Mouse (Mus musculus) left cerebral cortex, adult 6 months (tissue): Measurements from ENCODE around the gene Axdnd1. TPM values are rescaled to one million over a fixed set of nuclear protein-coding genes. Genes with fewer than 3 reads are reported as not detected.

Source experiments
- long read RNA-seq, 2 experiments: library from polyadenylated mRNA; unstranded; transcript quantifications; one replicate each; pipeline ENCODE4 v2.0.0; 2019 to 2020
- polyA plus RNA-seq: library from polyadenylated mRNA; unstranded; fragments of <200 nt; fragmentation: Nextera tagmentation; gene quantifications from 2 replicates; pipeline ENCODE4 v1.2.3, GENCODE M21; 2021

The Axdnd1 gene
- 0.09 TPM in 1 of 2 replicates, not detected in the other for polyA plus RNA-seq
- long read RNA-seq, experiment 1: 0 reads
- long read RNA-seq, experiment 2, partial matches to known transcripts: 0 of 14 reads
- long read RNA-seq, experiment 2, other reads (novel, unspliced or antisense): 14 of 14 reads

GRCm38 (mm10) chr1:156420671-156421297 is at the start of gene Axdnd1:
Axdnd1 (minus strand) TSS chr1:156421159.

GRCm38 (mm10) chr1:156365740-156366139 is 55.2 kb downstream of the Axdnd1 start, which contains the start of gene Gm2000:
Gm2000 (plus strand) TSS chr1:156366040.

DNA sequence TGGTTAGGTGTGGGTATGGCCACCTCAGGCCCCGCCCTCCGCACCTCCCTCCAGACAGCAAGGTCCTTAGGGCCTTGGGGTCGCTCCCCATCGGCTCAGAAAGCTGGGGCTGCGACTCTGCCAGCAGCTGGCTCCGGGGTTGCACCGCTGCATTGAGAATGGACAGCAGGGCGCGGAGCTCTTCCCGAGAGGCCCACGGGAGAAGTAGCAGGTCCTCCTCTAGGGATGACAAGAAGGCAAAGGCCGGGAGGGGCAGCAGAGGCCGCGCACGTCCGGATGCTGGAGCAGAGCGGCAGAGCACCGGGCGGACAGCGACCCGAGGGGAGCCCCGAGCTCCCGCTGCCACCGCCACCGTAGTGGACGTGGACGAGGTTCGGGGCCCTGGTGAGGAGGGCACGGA is 110.3 kb downstream of the Axdnd1 start, which contains the start of gene Nphs2:
Nphs2 (plus strand) TSS at position 98 of the 400 bp plus-strand sequence.

GRCm38 (mm10) chr1:156302911-156303749 is 117.8 kb downstream of the Axdnd1 start, which contains the start of gene Tdrd5:
Tdrd5 (minus strand) TSS chr1:156303664.

Other genes with a start within 250 kb of the Axdnd1 start
- gene Fam163a, start 216.1 kb downstream of the Axdnd1 start, polyA plus RNA-seq: 5.2 and 5.7 TPM in 2 replicates
- gene Tdrd5, start 117.5 kb downstream of the Axdnd1 start, polyA plus RNA-seq: 0.25 and 0.26 TPM in 2 replicates
- 0.17 and 0.35 TPM in 2 replicates for gene Nphs2, start 110.4 kb downstream of the Axdnd1 start, polyA plus RNA-seq
- gene Gm2000, start 55.1 kb downstream of the Axdnd1 start, polyA plus RNA-seq: 726 and 1,009 TPM in 2 replicates
- gene Soat1, start 53.2 kb upstream of the Axdnd1 start, polyA plus RNA-seq: 37.3 and 37.8 TPM in 2 replicates
- 6.6 and 9.3 TPM in 2 replicates for gene Gm10031, start 102.9 kb upstream of the Axdnd1 start, polyA plus RNA-seq
- gene Abl2, start 137.6 kb upstream of the Axdnd1 start, polyA plus RNA-seq: 1.5 and 2.5 TPM in 2 replicates